Mouse (Mus musculus) layer of hippocampus, adult 6 months (tissue): ENCODE data around the gene Bcl7a. TPM values are rescaled to one million over a fixed set of nuclear protein-coding genes. Genes with fewer than 3 reads are reported as not detected.

Source experiments
- long read RNA-seq, 2 experiments: library from polyadenylated mRNA; unstranded; transcript quantifications; one replicate each; pipeline ENCODE4 v2.0.0; 2019 to 2020
- polyA plus RNA-seq: library from polyadenylated mRNA; unstranded; fragments of <200 nt; fragmentation: Nextera tagmentation; gene quantifications from 2 replicates; pipeline ENCODE4 v1.2.3, GENCODE M21; 2021

The Bcl7a gene
- polyA plus RNA-seq = 13.1 and 13.8 TPM in 2 replicates
- long read RNA-seq, experiment 1, full-length matches to known transcripts = 7 of 25 reads
- long read RNA-seq, experiment 1, partial matches to known transcripts = 14 of 25 reads
- long read RNA-seq, experiment 1, other reads (novel, unspliced or antisense) = 4 of 25 reads
- long read RNA-seq, experiment 2, full-length matches to known transcripts = 11 of 21 reads
- long read RNA-seq, experiment 2, partial matches to known transcripts = 0 of 21 reads
- long read RNA-seq, experiment 2, other reads (novel, unspliced or antisense) = 10 of 21 reads

DNA sequence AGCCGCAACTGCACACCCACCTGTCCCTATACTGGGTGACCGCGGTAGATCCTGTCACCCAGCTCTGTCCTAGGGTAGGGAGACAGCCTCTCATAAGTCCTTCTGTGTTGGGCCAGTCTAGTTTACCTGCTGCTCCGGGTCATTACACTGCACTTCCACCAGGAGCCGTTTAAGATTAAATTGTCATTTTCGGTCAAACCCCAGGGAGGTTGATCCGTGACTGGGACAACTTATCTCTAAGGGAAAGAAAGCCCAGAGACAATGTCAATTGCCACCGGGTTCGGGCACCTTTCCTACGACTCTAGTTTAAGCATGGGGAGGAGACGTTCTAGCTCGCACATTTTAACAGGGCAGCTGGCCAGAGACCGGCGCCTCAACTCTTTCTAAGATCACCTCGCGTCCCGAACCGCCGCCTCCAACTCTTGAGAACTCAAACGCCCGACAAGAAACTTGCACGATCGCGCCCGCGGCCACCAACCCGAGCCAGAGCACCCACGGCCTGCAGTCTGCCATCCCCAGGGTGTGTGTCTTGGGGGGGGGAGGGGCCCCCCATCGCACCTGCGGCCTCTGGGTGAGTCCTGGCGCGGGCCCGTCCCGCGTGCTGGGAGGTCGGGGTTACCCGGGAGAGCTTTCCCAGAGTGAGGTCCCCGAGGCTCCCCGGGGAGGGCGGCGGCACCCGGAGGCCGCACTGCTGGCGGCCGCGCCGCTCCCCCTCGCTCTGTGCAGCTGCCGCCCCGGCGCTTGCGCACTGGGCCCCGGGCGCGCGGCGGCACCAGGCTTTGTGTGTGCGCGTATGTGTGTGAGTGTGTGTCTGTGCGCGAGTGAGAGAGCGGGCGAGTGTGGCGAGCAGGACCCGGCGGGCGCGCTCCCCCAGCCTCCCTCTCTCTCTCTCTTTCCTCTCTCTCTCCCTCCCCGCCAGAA is at the start of gene Bcl7a:
TSS of gene Bcl7a (plus strand) at position 128 of the 921 bp plus-strand sequence.

GRCm38 (mm10) chr5:123394303-123394956 is 50.8 kb downstream of the Bcl7a start, which contains the start of gene Mlxip:
TSS of gene Mlxip (plus strand) at chr5:123394798.

Other genes with a start within 250 kb of the Bcl7a start
- gene Rhof, start 211.1 kb upstream of the Bcl7a start, polyA plus RNA-seq = 30.2 and 33.5 TPM in 2 replicates
- gene Setd1b, start 201.6 kb upstream of the Bcl7a start, polyA plus RNA-seq = 2.7 and 3.4 TPM in 2 replicates
- gene Psmd9, start 174.4 kb upstream of the Bcl7a start, polyA plus RNA-seq = 45.6 and 47.6 TPM in 2 replicates
- not detected in 2 replicates for gene Hpd, start 161.1 kb upstream of the Bcl7a start, polyA plus RNA-seq
- gene Wdr66, start 91.7 kb upstream of the Bcl7a start, polyA plus RNA-seq = 0.54 and 0.68 TPM in 2 replicates
- gene Mlxip, start 51.0 kb downstream of the Bcl7a start, polyA plus RNA-seq = 4.1 and 6.3 TPM in 2 replicates
- 0.53 and 0.72 TPM in 2 replicates for gene Lrrc43, start 145.5 kb downstream of the Bcl7a start, polyA plus RNA-seq
- gene Il31, start 145.7 kb downstream of the Bcl7a start, polyA plus RNA-seq = not detected in 2 replicates
- 1.4 and 1.7 TPM in 2 replicates for gene B3gnt4, start 166.6 kb downstream of the Bcl7a start, polyA plus RNA-seq
- 58.2 and 58.3 TPM in 2 replicates for gene Diablo, start 180.3 kb downstream of the Bcl7a start, polyA plus RNA-seq
- gene Gm49027, start 181.7 kb downstream of the Bcl7a start, polyA plus RNA-seq = 0.34 TPM in 1 of 2 replicates, not detected in the other
- 30.1 and 33.1 TPM in 2 replicates for gene Vps33a, start 229.2 kb downstream of the Bcl7a start, polyA plus RNA-seq